Mouse (Mus musculus): ENCODE results near the gene Plod3.

GRCm38 (mm10) chr5:137024318-137024717, 37.5 kb downstream of the Plod3 start:
- TF ChIP-seq POLR2A (IDR thresholded peaks at IDR 0.05; ENCODE audit: low read depth, low read length) = no peak
- TF ChIP-seq CTCF (conservative IDR thresholded peaks at IDR 0.05; ENCODE audit: insufficient read depth, insufficient read length, low read depth, low read length) = no peak

All from kidney, adult 2 months (tissue).